Mouse (Mus musculus) small intestine, adult 2 months (tissue): ENCODE results near the gene Tac2.

Source experiments
- CTCF ChIP-seq: fragments of 200-500 bp; IDR thresholded peaks from 2 replicates; pipeline ENCODE4 v1.5.1; 2012; ENCODE audit warnings: low read depth, mild to moderate bottlenecking, control low read depth, inconsistent platforms, low read length, moderate library complexity, mixed read lengths; ENCODE audit not compliant: insufficient replicate concordance, insufficient read length; ENCODE audit errors: extremely low read depth
- POLR2A ChIP-seq: fragments of 200-500 bp; IDR thresholded peaks from 2 replicates; pipeline ENCODE4 v1.6.1; 2012; ENCODE audit warnings: low read depth, mild to moderate bottlenecking, control low read depth, inconsistent platforms, low read length, moderate library complexity

GRCm38 (mm10) chr10:127750136-127750777 is 26.0 kb downstream of the Tac2 start:
- TF ChIP-seq CTCF (no peak), POLR2A (no peak)
